Mouse (Mus musculus) pancreas, adult 10 weeks (tissue): Measurements from ENCODE around the gene Tex33. TPM values are rescaled to one million over a fixed set of nuclear protein-coding genes. Genes with fewer than 3 reads are reported as not detected.

Experiments
- polyA plus RNA-seq: library from polyadenylated mRNA; stranded (reverse); fragments of 350-450 nt; fragmentation: Illumina TruSeq; extraction: RNeasy Lipid Tissue Mini Kit (QIAGEN cat#74804); gene quantifications from one replicate; pipeline ENCODE4 v1.2.3, GENCODE M21; 2015; ENCODE audit warnings: low read depth, low replicate concordance; ENCODE audit not compliant: insufficient read depth

Tex33 gene
- not detected for polyA plus RNA-seq

GRCm38 (mm10) chr15:78395478-78395962, at the start of gene Tex33:
Gene Tex33 (minus strand): TSS chr15:78395912.

GRCm38 (mm10) chr15:78428391-78429138, 32.9 kb upstream of the Tex33 start, which contains the start of gene Kctd17:
Gene Kctd17 (plus strand): TSS chr15:78428564.

GRCm38 (mm10) chr15:78406293-78406934, 10.7 kb upstream of the Tex33 start, which contains the start of gene Mpst:
Gene Mpst (plus strand): TSS chr15:78406416.

GRCm38 (mm10) chr15:78405517-78406211, 10.0 kb upstream of the Tex33 start, which contains the start of gene Tst:
Gene Tst (minus strand): TSS chr15:78405907.

Other genes starting within 250 kb of the Tex33 start
- 6.8 TPM for gene Ift27, start 221.8 kb downstream of the Tex33 start, polyA plus RNA-seq
- gene Pvalb, start 189.5 kb downstream of the Tex33 start, polyA plus RNA-seq: not detected
- gene Ncf4, start 151.1 kb downstream of the Tex33 start, polyA plus RNA-seq: 1.8 TPM
- gene Csf2rb2, start 90.2 kb downstream of the Tex33 start, polyA plus RNA-seq: 1.5 TPM
- gene Csf2rb, start 70.2 kb downstream of the Tex33 start, polyA plus RNA-seq: 5.7 TPM
- gene Tst, start 10.0 kb upstream of the Tex33 start, polyA plus RNA-seq: 10.8 TPM
- gene Mpst, start 10.5 kb upstream of the Tex33 start, polyA plus RNA-seq: 10.4 TPM
- gene Kctd17, start 32.7 kb upstream of the Tex33 start, polyA plus RNA-seq: 13.0 TPM
- 0.42 TPM for gene Tmprss6, start 72.7 kb upstream of the Tex33 start, polyA plus RNA-seq
- not detected for gene Il2rb, start 99.4 kb upstream of the Tex33 start, polyA plus RNA-seq
- gene C1qtnf6, start 135.5 kb upstream of the Tex33 start, polyA plus RNA-seq: 3.3 TPM
- 3.4 TPM for gene Sstr3, start 148.8 kb upstream of the Tex33 start, polyA plus RNA-seq
- gene Rac2, start 176.9 kb upstream of the Tex33 start, polyA plus RNA-seq: 2.2 TPM
- gene Cyth4, start 201.1 kb upstream of the Tex33 start, polyA plus RNA-seq: 4.9 TPM